Mouse (Mus musculus) brain, embryonic 14.5 days (tissue): Measurements from ENCODE around the gene March7. TPM values are rescaled to one million over a fixed set of nuclear protein-coding genes. Genes with fewer than 3 reads are reported as not detected.

Experiments
- DNase-seq: peaks from one replicate; pipeline ENCODE4 v3.0.0-alpha.2; 2011; ENCODE audit warnings: low read depth
- CTCF ChIP-seq: fragments of 200-500 bp; IDR thresholded peaks from 2 replicates; pipeline ENCODE4 v1.5.1; 2012; ENCODE audit warnings: inconsistent platforms, mild to moderate bottlenecking, moderate library complexity, borderline replicate concordance; ENCODE audit not compliant: insufficient read depth, insufficient read length; ENCODE audit errors: extremely low read depth
- POLR2A ChIP-seq: fragments of 200-500 bp; IDR thresholded peaks from 2 replicates; pipeline ENCODE4 v1.6.1; 2012; ENCODE audit warnings: mild to moderate bottlenecking, inconsistent platforms, borderline replicate concordance; ENCODE audit not compliant: poor library complexity, insufficient read depth, insufficient read length, severe bottlenecking; ENCODE audit errors: extremely low read depth
- polyA plus RNA-seq: library from polyadenylated mRNA; depleted of rRNA; stranded (reverse); fragments of >200 nt; gene quantifications from 2 replicates; pipeline ENCODE4 v1.2.3, GENCODE M21; 2012; rRNA removed

March7 gene
- polyA plus RNA-seq, 1 experiment, result 69.1 TPM

DNA sequence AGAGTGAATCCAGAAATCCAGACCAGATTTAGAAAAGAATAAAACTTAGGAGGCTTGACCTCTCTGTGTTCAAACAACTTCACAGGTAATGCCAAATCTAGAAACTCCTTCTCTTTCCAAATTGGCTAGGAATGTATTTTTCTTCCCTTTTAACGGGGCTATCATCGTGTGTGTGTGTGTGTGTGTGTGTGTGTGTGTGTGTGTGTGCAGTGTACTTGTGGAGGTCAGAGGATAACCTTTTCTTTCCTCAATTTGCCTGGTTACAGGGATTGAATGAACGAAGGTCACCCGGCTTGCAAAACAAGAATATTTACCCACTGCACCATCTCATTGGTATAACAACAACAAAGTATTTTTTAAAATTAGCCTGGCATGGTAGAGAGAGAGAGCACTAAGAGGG is 72.9 kb downstream of the March7 start:
- no peak for TF ChIP-seq POLR2A
- no peak for TF ChIP-seq CTCF
- no peak for DNase-seq

DNA sequence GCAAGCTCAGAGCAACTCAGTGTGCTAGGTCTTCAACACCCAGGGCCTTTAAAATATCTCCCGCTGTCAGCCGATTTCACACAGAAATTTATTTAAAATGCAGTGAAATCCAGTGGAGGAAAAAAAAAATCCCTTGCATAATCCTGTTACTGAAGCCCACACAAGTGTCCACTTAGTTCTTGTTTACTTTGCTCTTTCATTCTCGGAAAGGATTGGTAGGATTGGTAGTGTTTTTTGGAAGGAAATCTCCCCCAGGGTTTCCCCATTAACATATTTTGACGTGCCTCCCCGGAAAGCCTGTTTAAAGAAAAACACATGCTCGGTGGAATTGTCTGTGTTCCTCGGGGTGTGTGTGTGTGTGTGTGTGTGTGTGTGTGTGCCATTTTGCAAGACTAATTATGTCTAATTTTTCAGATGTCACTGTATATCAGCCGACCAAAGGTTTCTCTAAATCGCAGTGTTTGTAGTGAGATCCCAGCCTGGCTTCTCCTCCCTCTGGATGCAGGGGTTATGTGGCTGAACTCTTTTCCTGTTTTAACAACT is 73.6 kb downstream of the March7 start:
- peak; percentile 37 for DNase-seq
- TF ChIP-seq CTCF, result no peak
- TF ChIP-seq POLR2A, result no peak

DNA sequence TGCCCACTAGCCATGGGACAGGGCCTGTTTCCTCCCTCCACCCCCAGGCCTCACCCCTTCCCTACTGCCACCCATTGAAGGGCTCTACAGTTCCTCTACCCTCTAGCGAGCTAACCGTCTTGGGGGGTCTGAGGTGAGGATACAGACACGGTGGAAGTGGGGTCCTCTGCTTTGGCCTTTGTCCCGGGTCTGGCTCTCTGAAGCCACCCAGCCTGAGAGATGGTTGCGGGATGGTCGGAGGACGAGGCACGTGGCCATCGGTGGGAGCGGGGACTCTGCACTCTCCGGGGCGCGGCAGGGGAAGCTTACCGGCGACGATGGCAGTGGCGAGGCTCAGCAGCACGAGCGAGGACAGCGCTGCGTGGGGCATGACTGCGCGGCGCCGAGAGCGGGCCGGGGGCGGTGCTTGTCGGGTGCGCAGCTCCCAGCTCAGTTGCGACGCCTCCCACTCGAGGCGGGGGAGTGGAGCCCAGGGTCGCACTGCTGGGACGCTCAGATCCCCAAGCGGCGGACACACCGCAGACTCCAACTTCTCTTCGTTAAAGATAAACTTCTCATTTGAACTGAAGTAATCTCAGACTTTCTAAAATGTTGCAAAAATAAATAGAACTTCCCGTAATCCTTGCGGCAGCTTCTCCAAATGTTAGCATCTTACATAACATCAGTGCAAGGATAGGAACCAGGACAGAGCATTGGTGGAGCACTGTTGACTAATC is 74.2 kb downstream of the March7 start:
- DNase-seq, result peak; percentile 71
- no peak for TF ChIP-seq CTCF
- TF ChIP-seq POLR2A, result no peak

DNA sequence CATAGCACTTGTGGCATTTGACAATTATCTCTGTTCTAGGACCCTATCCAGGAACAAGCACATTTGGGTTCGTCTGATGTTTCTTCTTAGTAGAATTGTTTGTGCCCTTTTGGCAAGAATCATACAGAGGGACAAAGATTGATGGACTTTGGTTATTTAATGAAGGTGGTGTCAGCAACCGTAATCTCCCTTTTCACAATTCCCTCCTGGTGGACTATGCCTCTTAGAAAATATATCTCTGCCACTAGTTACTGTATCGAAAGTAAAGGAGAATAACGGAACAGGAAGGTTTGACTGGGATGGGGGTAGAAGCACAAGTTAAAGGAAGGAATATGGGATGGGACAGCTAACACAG is 74.8 kb downstream of the March7 start, which contains the start of gene Cd302:
TSS of gene Cd302 (minus strand) at position 22 of the 355 bp plus-strand sequence.
- no peak for DNase-seq

DNA sequence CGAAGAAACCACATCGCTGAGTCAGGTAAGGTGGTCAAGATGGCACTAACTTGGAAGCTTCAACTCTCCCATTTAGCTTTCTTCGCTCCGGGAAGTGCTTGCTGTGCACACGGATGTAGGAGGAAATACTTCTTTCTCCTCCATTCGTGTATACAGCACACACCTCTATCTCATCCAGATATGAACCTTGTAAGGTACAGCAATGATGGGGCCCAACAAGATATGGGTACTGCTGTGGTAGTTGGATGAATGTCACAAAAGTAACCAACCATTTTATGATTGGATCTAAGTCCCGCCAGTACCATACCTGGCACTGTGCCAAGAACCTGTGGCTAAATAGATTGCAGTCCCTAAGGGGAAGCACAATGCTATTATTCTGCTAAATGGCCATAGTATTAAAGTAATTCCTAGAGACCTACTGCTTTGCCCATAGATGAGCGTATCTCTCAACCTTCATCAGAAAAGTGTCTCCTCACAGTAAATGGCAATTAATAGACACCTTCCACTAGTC is 75.5 kb downstream of the March7 start:
- TF ChIP-seq CTCF (no peak), POLR2A (no peak)
- DNase-seq, result peak; percentile 14

More for the DNA sequence above, 74.8 kb downstream of the March7 start, which contains the start of gene Cd302:
- no peak for TF ChIP-seq POLR2A
- TF ChIP-seq CTCF, result no peak

DNA sequence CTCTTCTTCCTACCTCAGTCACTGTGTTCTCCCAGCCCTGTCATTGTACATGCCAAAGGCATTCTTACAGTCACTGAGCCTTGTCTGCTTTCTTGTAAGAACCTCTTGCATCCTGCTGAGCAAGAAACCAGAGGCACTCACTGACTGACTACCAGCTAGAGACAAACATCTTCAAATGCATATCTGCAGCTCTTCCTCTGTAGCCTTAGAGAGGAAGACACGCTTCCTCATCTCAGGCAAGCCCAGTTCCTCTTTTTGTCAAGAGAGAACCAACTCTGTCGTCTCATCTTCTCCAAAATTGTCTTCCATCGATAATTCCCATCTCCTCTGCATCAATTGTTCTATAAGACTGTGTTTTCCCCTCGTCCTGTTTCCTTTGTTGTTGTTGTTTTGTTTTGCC is 78.9 kb downstream of the March7 start:
- TF ChIP-seq POLR2A (no peak), CTCF (no peak)
- no peak for DNase-seq

DNA sequence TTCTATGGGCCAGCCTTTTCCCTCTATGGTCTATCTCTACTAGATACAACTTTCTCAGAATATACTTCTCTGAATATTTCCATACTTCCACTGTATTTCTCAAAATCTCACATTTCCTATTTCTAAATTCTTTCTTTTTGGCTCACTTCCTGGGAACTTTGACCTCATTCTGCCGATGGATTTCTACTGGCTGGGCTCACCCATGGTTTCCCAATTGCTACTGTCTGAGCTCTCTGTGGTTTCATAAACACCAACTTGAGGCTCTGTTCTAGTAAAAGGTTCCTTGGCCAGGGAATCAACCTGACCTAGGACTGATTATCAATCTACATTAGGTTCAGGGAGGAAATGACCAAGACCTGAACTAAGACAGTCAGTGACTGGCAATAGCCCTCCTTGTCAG is 79.8 kb downstream of the March7 start:
- no peak for DNase-seq
- no peak for TF ChIP-seq CTCF
- TF ChIP-seq POLR2A, result no peak

DNA sequence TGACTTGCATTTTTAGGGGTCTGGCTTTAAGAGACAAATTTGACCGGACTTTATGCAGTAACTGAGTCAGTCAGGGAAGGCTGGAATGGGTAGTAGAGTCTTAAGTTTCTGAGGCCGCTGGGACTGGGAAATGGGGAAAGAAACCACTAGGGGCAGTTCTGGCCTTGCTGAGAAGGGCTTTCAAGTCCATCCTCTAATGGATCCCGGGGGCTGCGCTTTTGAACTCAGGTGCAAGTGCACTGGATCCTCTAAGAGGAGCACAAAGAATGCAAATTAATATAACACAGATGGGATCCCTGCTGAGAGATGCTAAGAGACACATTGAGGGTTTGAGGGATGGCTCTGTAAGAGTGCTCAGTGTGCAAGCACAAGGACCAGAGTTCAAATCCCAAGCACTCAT is 81.7 kb downstream of the March7 start:
- no peak for TF ChIP-seq POLR2A
- TF ChIP-seq CTCF, result no peak
- no peak for DNase-seq

DNA sequence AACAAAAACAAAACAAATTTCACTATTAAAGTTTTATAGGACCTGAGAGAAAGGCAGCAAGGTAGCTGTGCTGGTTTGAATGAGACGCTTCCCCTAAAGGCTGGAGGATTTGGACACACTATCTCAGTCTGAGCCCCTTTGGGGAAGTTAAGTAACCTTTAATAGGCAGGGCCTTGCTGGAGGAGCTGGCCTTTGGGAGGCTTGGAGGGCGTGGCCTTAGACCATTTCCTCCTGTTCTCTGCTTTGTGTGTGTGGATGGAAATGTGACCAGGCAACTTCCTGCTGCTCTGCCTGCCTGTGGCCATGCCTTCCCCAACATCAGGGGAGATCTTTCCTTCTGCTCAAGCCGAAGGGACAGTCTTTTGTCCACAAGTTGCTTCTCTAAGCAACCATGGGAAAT is 88.6 kb downstream of the March7 start:
- no peak for TF ChIP-seq POLR2A
- no peak for TF ChIP-seq CTCF
- DNase-seq, result no peak

DNA sequence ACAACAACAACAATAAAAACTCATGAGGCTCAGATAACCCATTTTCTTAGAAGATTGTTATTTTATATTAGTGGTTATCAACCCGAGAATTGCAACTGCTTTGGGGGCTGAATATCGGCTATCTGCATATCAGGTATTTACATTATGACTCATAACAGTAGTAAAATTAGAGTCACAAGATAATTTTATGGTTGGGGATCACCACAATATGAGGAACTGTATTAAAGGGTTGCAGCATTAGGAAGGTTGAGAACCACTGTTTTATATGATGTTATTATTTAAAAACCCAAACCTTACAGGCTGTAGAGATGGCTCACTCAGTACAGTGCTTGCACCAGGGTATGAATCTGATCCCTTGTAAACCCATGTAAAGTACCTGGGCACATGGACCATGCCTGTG is 89.6 kb downstream of the March7 start:
- no peak for DNase-seq
- TF ChIP-seq POLR2A, result no peak
- TF ChIP-seq CTCF, result no peak

Other genes with a start within 250 kb of the March7 start
- 45.8 and 73.4 TPM in 2 replicates for gene Baz2b, start within 50 bp of the March7 start, polyA plus RNA-seq
- 4.5 and 5.8 TPM in 2 replicates for gene Cd302, start 74.6 kb downstream of the March7 start, polyA plus RNA-seq
- gene Ly75, start 173.4 kb downstream of the March7 start, polyA plus RNA-seq, result 0.57 and 0.86 TPM in 2 replicates